Mouse (Mus musculus) embryonic facial prominence, embryonic 11.5 days (tissue): Measurements from ENCODE around the gene Igfbp2. TPM values are rescaled to one million over a fixed set of nuclear protein-coding genes. Genes with fewer than 3 reads are reported as not detected.

Experiments used
- ATAC-seq: fragments of 200-750 bp; cut with Nextera tagmentation; replicated peaks from 2 replicates; pipeline ENCODE4 v1.8.0; 2017; ENCODE audit warnings: low read depth; ENCODE audit not compliant: insufficient number of reproducible peaks, low FRiP score, low TSS enrichment
- DNase-seq: peaks from one replicate; pipeline ENCODE4 v3.0.0-alpha.2; 2015; ENCODE audit warnings: low spot score
- H3K27ac ChIP-seq: fragments of 300-500 bp; sonication (generic); replicated peaks from 2 replicates; pipeline ENCODE4 v1.5.1; 2014; ENCODE audit warnings: mild to moderate bottlenecking, low read depth, low read length, control low read depth
- H3K27me3 ChIP-seq: fragments of 300-500 bp; sonication (generic); 2 replicates; pipeline ENCODE4 v1.6.1; 2014; ENCODE audit warnings: mild to moderate bottlenecking, low read length, moderate library complexity, mixed read lengths; ENCODE audit not compliant: control insufficient read depth, insufficient read depth
- H3K36me3 ChIP-seq: fragments of 300-500 bp; sonication (generic); replicated peaks from 2 replicates; pipeline ENCODE4 v1.6.1; 2014; ENCODE audit warnings: low read depth, mild to moderate bottlenecking, low read length, moderate library complexity, mixed read lengths; ENCODE audit not compliant: control insufficient read depth, insufficient read depth
- H3K4me1 ChIP-seq: fragments of 300-500 bp; sonication (generic); 2 replicates; pipeline ENCODE4 v1.6.1; 2014; ENCODE audit warnings: low read length, mixed read lengths; ENCODE audit not compliant: control insufficient read depth, insufficient read depth
- H3K4me2 ChIP-seq: fragments of 300-500 bp; sonication (generic); 2 replicates; pipeline ENCODE4 v1.6.1; 2014; ENCODE audit warnings: low read depth, mild to moderate bottlenecking, control low read depth, low read length, moderate library complexity
- H3K4me3 ChIP-seq: fragments of 300-500 bp; sonication (generic); 2 replicates; pipeline ENCODE4 v1.5.1; 2014; ENCODE audit warnings: low read depth, low read length, control low read depth
- H3K9ac ChIP-seq: fragments of 300-500 bp; sonication (generic); replicated peaks from 2 replicates; pipeline ENCODE4 v1.6.1; 2014; ENCODE audit warnings: mild to moderate bottlenecking, control low read depth, low read length
- H3K9me3 ChIP-seq: fragments of 300-500 bp; sonication (generic); replicated peaks from 2 replicates; pipeline ENCODE4 v1.6.1; 2016; ENCODE audit warnings: mild to moderate bottlenecking, low read length, inconsistent platforms, mixed read lengths; ENCODE audit not compliant: control insufficient read depth
- WGBS: fragments of 180-500 bp; shearing (Covaris S2); extraction: QIAGEN DNeasy Blood & Tissue Kit; methylation state at CpG from one replicate; pipeline ENCODE4 v1.1.7; 2014; 5-methylcytosine and 5-hydroxymethylcytosine counted together
- polyA plus RNA-seq: library from polyadenylated mRNA; unstranded; fragments of >200 nt; fragmentation: Nextera tagmentation; extraction: Ambion mirVana; gene quantifications from 2 replicates; pipeline ENCODE4 v1.2.1, GENCODE M21; 2014

Gene Igfbp2
- polyA plus RNA-seq, 1 experiment from 2014 or later = 368 TPM

DNA sequence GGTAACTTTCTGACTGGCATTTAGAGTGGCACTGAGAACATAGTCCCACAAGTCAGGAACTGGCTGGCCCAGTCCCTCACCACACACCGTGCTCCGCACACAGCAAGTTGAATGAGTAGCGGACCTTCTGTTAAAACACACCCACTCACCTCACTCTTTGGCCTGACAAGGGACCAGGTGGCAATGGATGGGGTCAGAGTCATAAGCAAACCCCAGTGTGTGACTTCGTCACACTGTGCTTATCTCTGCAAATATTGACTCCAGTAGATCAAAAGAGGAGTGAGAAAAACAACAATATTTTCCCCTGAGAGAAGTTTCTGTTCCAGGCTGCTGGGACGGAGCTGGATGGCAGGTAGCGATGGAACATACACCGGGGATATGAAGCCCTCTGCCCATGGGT, 15.0 kb upstream of the Igfbp2 start:
- peaks cover 5% of the 10 kb centered on the region; the same call in 1 of the 2 replicates for H3K4me1 ChIP-seq

DNA sequence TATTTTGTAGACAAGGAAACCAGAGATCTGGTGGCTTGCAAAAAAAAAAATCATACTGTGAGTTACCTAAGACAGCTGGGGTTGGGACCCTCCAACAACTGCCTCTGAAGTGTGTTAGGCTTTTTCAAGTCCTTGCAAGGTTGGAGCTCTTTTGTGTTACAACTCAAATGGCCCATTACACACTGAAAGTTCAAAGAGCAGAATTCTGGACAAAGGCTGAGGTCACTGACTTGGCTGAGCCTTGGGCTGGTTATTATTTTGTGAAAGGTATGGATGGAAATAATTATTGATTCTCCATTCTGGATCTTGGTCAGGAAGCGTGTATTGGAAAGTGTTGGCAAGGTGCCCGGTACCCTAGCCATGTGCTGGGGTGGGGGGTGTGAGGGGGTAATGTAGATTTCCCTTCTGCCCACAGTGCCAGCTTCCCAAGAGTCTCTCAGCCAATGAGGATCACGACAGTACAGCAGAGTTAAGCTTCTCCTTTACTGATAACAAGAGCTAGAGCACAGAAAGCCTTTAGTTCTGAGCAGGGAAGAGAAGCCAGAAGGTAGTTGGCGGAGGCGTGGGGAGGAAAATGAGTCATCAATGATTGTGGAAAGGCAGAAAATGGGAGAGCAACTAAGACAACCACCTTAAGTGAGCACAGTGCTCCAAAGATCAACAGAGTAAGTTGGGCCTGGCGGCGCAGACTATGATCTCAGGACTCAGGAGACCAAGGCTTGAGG, 14.2 kb upstream of the Igfbp2 start:
- Histone ChIP-seq H3K4me1 (peaks cover 5% of the 10 kb centered on the region; the same call in 1 of the 2 replicates), H3K27ac (no peak overlapping the region), H3K9ac (no peak overlapping the region), H3K4me3 (no peak overlapping the region), H3K9me3 (no peaks in the 10 kb centered on the region), H3K36me3 (no peaks in the 10 kb centered on the region), H3K4me2 (no peak overlapping the region), H3K27me3 (no peaks in the 10 kb centered on the region)
- DNase-seq (no peak), ATAC-seq (no peak)
- WGBS = 86% methylated on average over 7 of the region's 7 CpGs

More for the DNA sequence above, 15.0 kb upstream of the Igfbp2 start:
- ATAC-seq (no peak), DNase-seq (no peak)
- no peak overlapping the region for H3K9ac ChIP-seq
- no peak overlapping the region for H3K4me2 ChIP-seq
- 92% methylated on average over 7 of the region's 7 CpGs for WGBS
- H3K36me3 ChIP-seq = no peaks in the 10 kb centered on the region
- H3K27ac ChIP-seq = no peak overlapping the region
- no peaks in the 10 kb centered on the region for H3K9me3 ChIP-seq
- H3K4me3 ChIP-seq = no peak overlapping the region
- no peaks in the 10 kb centered on the region for H3K27me3 ChIP-seq

DNA sequence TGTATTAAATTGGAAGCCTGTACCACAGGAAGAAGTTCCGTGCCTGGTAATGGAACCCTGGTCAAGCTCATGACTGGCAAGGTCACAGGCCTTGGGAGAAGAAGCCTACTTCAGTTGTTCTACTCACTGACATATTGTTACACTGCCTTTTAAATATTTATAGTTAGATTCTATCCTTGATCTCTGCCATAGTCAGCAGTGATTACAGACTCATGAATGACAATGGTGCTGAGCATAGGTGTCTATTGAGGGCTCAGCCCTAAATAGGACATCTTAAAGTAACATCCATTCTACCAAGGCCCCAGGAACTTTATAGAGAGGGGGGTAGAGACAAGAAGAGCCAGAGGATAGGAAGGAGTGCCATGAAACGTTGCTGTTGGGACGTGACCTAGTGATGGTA, 13.2 kb upstream of the Igfbp2 start:
- Histone ChIP-seq H3K4me1 (no peaks in the 10 kb centered on the region; the same call in 1 of the 2 replicates), H3K4me2 (no peak overlapping the region), H3K4me3 (no peak overlapping the region), H3K9ac (no peak overlapping the region), H3K27me3 (no peaks in the 10 kb centered on the region), H3K36me3 (no peaks in the 10 kb centered on the region), H3K9me3 (no peaks in the 10 kb centered on the region), H3K27ac (no peak overlapping the region)
- DNase-seq (no peak), ATAC-seq (no peak)
- WGBS = 95% methylated on average over 3 of the region's 3 CpGs

DNA sequence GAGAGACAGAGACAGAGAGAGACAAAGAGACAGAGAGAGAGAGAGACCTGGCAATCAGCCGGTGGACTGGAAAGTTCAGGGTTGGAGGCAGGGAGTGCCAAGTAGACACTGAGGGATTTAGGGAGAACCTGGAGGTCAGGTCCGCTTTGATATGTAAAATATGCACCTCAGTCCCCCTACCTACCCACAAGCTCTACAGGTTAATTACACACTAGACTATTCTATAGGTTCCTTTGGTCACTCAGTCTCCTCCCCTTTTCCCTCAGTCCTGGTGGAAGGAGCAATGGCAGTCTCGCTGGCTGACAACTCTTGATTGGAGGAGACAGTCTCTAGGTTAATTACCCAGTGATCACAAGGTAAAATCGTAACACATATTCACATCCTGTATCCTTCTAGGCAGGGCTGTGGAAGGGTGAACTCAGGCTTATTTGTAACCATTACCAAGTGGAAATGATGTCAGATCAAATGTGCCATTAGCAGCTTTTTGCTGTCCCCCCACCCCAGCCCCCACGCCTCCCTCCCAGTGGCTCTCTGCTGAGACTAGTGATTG, 11.1 kb upstream of the Igfbp2 start:
- peak overlapping the region; percentile 8 for H3K27ac ChIP-seq
- H3K27me3 ChIP-seq = no peaks in the 10 kb centered on the region
- ATAC-seq = no peak
- H3K4me1 ChIP-seq = no peaks in the 10 kb centered on the region; the same call in 1 of the 2 replicates
- H3K4me2 ChIP-seq = no peak overlapping the region
- no peaks in the 10 kb centered on the region for H3K9me3 ChIP-seq
- WGBS = 26% methylated on average over 5 of the region's 5 CpGs
- no peak overlapping the region for H3K4me3 ChIP-seq
- no peaks in the 10 kb centered on the region for H3K36me3 ChIP-seq
- peak overlapping the region; percentile 25; the same call in 1 of the 2 replicates for H3K9ac ChIP-seq
- no peak for DNase-seq

DNA sequence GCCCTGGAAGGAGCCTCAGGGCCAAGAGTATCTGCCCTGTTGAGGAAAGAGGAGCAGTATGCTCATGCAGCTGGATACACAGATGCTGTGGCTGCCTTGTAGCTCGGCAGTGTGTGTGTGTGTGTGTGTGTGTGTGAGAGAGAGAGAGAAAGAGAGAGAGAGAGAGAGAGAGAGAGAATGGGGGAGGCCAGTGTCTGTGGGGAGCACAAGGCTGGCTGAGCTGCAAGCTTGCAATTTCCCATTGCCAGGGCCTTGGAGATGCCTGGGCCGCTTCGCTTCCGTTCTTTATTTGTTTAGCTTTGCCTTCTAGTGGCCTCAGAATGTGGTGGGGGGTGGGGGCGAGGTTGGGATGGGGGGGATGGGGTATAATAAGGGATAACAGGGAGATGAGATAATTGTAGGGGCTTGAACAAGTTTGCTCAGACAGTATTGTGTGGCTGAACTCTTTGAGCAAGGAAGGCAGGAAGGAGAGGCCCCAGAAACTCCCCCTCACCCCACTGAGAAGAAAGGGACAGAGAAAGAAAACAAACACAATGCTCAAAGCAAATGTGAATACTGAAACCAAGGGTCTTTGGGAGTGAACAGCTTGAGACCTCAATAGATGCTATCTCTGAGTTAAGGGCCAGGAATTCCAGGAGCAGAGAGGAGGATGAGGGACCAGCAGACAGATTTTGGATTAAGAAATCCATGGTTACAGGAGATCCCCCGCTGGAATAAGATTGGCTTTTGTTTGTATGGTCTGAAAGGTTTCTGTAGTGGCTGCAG, 10.5 kb upstream of the Igfbp2 start:
- DNase-seq = peak; percentile 47
- Histone ChIP-seq H3K27me3 (no peaks in the 10 kb centered on the region), H3K9me3 (no peaks in the 10 kb centered on the region), H3K36me3 (no peaks in the 10 kb centered on the region), H3K27ac (peak overlapping the region; percentile 8), H3K4me2 (no peak overlapping the region), H3K4me1 (no peaks in the 10 kb centered on the region; the same call in 1 of the 2 replicates), H3K9ac (peak overlapping the region; percentile 25; the same call in 1 of the 2 replicates), H3K4me3 (no peak overlapping the region)
- peak; percentile 66 for ATAC-seq
- 9% methylated on average over 6 of the region's 6 CpGs for WGBS

DNA sequence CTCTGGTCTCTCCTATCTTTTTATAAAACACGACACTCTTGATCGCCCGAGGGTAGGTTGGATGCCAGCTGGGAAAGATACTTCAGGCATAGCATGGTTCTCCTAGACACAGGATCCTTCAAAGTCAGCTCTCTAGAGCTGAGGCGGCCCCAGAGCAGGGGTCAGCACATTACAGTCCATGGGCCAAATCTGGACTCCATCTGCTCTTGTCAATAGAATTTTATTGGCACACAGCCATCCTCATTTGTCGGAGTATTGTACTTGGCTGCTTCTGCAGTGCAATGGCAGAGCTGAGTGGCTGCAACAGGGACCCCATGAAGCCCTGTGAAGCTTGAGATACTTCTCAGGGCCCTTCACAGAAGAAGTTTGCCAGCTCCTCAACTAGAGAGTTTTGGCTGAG, 9.1 kb upstream of the Igfbp2 start:
- no peaks in the 10 kb centered on the region for H3K36me3 ChIP-seq
- no peak overlapping the region for H3K9ac ChIP-seq
- ATAC-seq (no peak), DNase-seq (no peak)
- no peaks in the 10 kb centered on the region for H3K27me3 ChIP-seq
- no peak overlapping the region for H3K4me3 ChIP-seq
- H3K4me2 ChIP-seq = no peak overlapping the region
- WGBS = 59% methylated on average over 5 of the region's 5 CpGs
- no peak overlapping the region for H3K27ac ChIP-seq
- no peaks in the 10 kb centered on the region for H3K9me3 ChIP-seq
- no peaks in the 10 kb centered on the region; the same call in 1 of the 2 replicates for H3K4me1 ChIP-seq

DNA sequence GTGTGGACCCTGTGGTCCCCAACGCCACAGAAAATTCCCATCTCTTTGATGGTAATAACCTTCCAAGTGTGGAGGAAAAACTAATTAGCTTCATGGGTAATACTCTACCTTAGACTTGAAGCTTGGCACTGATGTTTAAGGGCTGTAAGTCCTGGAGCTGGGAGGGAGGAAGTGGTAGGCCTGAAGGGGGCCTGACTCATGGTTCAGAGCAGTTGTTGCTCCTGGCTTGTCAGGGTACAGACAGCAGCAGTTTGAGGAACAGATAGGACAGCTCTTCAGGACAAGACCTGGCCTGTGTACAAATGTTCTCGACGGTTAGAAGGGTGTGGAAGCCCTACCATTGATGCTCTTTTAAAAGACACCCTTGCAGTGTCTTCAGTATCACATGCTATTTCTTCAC, 8.7 kb upstream of the Igfbp2 start:
- H3K9ac ChIP-seq = no peak overlapping the region
- WGBS = 85% methylated on average over 3 of the region's 3 CpGs
- ATAC-seq (no peak), DNase-seq (no peak)
- no peak overlapping the region for H3K4me3 ChIP-seq
- H3K9me3 ChIP-seq = no peaks in the 10 kb centered on the region
- no peaks in the 10 kb centered on the region for H3K27me3 ChIP-seq
- no peak overlapping the region for H3K4me2 ChIP-seq
- no peaks in the 10 kb centered on the region for H3K36me3 ChIP-seq
- no peak overlapping the region for H3K27ac ChIP-seq
- H3K4me1 ChIP-seq = no peaks in the 10 kb centered on the region; the same call in 1 of the 2 replicates

DNA sequence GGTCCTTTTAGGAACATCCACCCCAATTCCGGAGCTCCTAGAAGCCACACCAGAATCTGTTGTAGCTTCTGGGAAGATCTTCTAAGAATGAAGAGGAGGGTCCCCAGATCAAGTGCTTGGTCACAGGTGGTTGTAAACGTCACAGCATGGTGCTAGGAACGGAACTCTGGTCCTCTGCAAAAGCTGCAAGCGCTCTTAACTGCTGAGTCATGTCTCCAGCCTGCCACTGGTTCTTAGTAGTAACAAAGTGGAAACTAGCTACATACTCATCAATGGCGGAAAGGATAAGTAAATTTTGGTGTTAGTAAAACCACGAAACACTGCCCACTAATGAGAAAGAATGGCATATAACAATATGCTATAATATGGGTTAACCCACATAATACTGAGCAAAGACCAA, 4.3 kb upstream of the Igfbp2 start:
- no peak overlapping the region for H3K9ac ChIP-seq
- no peak overlapping the region for H3K4me3 ChIP-seq
- no peaks in the 10 kb centered on the region for H3K27me3 ChIP-seq
- no peaks in the 10 kb centered on the region for H3K9me3 ChIP-seq
- H3K4me1 ChIP-seq = no peaks in the 10 kb centered on the region
- WGBS = 85% methylated on average over 6 of the region's 6 CpGs
- no peak for DNase-seq
- no peaks in the 10 kb centered on the region for H3K36me3 ChIP-seq
- no peak overlapping the region for H3K4me2 ChIP-seq
- ATAC-seq = no peak
- H3K27ac ChIP-seq = no peak overlapping the region
